Mouse (Mus musculus) brain, embryonic 14.5 days (tissue): ENCODE measurements at regions not wholly inside any gene's neighbourhood (a gene's known extent, or its start where the extent isn't known, plus 50 kb on each side); places are given as distances from the start of the nearest gene placed in this dataset.

Source experiments
- CTCF ChIP-seq: fragments of 200-500 bp; IDR thresholded peaks from 2 replicates; pipeline ENCODE4 v1.5.1; 2012; ENCODE audit warnings: inconsistent platforms, mild to moderate bottlenecking, moderate library complexity, borderline replicate concordance; ENCODE audit not compliant: insufficient read depth, insufficient read length; ENCODE audit errors: extremely low read depth
- POLR2A ChIP-seq: fragments of 200-500 bp; IDR thresholded peaks from 2 replicates; pipeline ENCODE4 v1.6.1; 2012; ENCODE audit warnings: mild to moderate bottlenecking, inconsistent platforms, borderline replicate concordance; ENCODE audit not compliant: poor library complexity, insufficient read depth, insufficient read length, severe bottlenecking; ENCODE audit errors: extremely low read depth

DNA sequence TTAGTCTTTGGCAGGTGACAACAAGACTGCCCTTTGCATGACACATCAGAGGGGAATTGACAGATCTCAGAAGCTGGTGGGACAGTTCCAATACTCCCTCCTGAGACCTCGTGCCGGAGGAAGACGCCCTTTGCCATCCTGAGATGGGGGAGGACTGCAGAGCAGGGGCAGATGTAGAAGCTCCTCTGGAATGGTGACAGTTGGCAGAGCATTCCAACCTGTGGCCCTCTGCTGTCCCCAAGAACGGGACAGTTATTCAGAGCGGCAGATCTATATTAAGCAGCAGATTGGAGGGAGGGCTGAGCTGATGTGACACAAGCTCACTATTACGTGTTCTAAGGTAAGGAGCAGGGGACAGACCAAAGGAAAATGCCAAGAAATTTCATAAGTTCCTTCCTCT is 97.7 kb upstream of the Ppargc1a start:
- TF ChIP-seq CTCF (no peak), POLR2A (no peak)
